Mouse (Mus musculus) cerebellum, adult 8-10 months (tissue): Measurements from ENCODE around the gene Gxylt1.
"Not testable (repeated sequence)": the region's sequence is repeated elsewhere in the genome, so short reads cannot be mapped to it uniquely, and the experiment has no call there.

Experiments
- DNase-seq: peaks from one replicate; pipeline ENCODE4 v3.0.0; 2022

The Gxylt1 gene

DNA sequence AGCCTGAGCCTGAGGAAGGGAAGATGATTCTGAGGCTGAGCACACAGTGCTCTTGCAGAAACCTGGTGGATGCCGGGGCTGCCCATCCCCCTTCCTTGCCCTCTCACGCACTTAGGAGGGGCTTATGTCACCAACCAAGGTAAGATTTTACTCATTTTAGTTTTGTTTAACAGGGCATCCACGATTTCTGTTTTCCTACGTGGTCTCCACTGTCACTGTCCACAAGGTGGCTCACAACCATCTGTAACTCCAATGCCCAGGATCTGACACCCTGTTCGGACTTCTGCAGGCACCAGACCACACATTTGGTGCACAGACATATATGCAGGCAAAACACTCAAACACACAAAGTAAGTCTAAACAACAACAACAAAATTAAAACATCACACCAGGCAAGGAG, 12.2 kb downstream of the Gxylt1 start:
- no peak for DNase-seq

DNA sequence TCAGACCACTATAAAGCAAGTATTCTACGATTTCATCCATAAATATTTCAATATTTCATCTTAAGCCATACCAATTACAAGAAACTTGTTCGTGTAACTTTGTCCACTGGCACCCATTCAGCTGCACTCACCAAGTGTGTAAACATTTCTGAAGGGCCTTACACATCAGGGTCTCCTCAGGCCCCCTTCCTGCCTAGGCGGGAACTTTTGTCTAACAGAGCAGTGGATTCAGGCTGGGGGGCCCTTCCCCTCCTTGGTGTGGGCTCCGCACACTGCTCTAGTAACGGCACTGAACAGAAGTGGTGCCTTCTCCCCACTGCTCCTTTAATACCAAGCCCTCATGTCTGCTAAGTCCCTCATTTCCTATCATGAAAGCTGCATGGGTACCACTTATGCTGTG, 12.7 kb downstream of the Gxylt1 start:
- DNase-seq = no peak

DNA sequence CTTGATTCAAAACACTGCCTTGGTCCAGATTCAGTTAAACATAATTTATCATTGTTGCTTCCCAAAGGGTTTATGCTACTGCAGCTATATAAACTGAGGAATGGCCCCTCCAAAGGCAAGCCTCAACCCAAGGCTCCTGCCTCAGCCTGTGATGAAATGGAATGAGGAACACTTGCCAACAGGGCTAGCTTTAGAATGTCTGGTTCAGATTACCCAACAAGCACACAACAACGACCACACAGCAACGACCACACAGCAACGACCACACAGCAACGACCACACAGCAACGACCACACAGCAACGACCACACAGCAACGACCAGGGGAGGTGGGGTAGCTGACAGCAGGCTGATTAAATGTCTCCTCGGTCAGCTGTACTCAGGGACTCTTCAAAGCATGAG, 15.0 kb downstream of the Gxylt1 start:
- DNase-seq = no peak

DNA sequence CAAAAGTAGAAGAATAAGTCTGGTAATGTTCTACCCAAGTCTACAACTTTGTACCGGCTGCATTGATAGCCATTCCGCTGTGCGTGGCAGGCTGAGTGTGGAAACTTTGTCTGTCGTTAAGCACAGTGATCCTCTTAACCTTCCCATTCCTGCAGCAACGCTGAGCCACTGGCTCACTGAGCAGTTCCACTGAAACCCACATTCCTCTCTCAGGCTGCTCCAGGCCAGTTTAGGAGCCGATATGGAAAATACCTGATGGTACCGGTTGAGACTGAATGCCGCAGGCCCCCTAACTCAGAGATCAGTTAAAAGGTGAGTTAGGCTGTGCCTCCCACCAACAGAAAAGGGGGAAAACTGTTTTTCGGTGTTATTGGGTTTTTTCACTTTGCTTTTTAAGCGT, 19.7 kb downstream of the Gxylt1 start:
- DNase-seq = no peak

DNA sequence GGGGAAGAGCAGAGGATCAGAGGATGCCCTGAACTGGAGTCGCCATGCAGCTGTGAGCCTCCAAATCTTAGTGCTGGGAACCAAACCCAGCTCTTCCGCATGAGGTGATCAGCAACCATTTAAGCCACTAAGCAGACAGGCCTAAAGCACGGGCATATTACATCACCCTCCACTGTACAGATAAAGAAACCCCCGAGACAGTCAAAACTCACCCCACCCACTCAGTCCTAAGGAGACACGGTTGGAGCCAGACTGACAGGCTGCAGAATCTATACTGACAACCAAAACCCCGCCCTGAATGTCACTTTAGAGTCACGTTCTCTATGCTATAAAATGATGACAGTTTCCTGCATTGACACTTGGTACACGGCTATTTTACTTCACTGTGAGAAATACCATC, 21.8 kb downstream of the Gxylt1 start:
- DNase-seq = no peak

DNA sequence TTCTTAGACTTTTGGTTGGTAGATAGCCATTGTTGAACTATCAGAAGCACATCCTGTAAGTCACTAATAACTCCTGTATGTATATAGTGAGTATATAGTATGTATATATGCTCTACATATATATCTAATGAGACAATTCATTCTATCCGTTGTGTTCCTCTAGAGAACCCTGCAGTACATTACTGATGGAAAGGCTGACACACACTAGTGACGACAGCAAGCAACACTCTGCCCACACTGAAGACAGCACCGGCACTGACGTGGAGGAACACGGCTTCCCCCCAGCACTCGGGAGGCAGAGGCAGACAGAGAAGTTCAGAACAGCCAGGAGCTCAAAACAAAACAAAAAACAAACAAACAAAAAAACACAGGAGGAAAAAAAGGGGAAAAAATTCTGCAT, 22.6 kb downstream of the Gxylt1 start:
- DNase-seq = no peak

DNA sequence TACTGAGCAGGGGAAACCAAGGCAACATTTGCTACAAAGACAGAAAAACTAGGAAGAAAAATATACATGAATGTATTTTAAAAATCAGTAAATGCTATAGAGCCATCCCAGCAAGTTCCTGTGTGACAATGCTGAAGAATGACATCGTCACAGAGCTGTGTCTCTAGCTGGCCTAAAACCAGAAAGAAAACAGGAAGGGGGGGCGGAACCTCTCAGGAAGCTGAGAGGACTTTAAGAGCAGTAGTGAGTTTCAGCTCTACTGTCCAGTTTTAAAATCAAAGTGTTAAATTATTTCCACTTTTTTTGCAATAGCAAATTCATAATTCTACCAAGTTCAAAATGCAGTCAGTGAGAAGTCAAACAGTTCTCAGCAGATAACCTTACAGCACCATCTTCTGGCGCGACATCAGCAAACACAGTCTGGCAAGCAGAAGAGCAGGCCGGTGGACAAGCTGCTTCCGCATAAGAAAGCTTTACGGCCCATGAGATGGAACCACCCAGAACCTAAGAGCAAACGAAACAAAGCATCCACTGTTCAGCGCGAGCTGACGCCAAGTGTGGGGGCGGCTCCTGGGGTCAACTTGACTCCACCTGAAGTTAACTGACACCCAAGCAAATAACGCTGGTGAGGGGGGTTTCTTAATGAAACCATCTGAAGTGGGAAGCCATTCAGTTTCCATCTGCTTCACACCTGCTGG, 23.3 kb downstream of the Gxylt1 start:
- no peak for DNase-seq

DNA sequence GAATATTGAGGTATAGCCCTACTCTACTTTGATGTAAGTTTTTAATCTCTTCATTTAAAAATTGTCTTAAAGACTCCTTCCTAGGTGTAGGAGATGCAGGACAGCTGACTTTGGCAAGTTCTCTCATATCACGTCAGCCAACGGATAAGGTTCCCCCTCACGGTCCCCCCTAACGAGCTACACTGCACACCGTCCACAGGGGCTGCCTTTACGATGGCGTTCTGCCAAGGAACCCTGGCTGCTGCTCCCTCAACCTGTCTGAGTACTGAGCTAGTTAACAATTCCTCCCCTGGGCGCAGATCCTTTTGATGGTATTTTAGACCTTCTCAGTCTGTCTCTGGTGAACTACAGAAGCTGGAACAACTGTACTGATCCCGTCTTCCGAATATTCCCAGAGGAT, 31.8 kb downstream of the Gxylt1 start:
- DNase-seq = no peak

DNA sequence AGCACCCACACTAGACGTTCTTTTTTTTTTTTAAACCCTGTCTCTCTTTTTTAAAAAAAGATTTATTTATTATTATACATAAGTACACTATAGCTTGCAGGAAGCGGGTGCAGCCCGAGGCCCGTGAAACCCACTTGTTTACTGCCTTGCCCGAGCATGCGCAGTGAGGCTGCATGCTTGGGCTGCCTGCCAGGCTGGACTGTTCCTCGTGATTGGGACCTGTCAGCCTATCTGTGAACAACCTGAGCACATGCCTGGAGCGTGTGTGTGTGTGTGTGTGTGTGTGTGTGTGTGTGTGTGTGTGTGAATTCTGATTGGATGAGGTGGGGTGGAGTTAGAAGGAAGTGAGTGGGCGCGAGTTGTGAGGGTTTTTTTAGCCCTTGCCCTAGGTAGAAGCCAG, 38.5 kb downstream of the Gxylt1 start:
- DNase-seq = not testable (repeated sequence)

DNA sequence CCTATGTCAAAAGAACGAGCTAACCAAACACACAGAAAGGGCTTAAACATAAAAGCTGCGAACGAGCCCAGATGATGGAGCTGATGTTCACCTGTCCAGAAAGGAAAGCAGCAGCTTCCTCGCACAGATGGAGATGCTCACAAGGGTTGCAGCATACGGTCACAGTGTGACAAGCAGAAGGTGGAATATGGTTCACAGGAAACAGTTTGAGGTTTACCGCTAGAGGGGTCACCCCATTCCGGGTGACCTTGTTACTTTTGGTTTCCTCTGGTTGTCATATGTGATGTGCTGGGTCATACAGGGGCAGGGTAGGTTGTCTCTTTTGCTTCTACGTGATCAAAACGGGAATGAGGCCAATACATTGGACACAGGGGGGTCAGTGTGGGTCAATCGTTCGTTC, 46.0 kb downstream of the Gxylt1 start:
- DNase-seq = no peak

DNA sequence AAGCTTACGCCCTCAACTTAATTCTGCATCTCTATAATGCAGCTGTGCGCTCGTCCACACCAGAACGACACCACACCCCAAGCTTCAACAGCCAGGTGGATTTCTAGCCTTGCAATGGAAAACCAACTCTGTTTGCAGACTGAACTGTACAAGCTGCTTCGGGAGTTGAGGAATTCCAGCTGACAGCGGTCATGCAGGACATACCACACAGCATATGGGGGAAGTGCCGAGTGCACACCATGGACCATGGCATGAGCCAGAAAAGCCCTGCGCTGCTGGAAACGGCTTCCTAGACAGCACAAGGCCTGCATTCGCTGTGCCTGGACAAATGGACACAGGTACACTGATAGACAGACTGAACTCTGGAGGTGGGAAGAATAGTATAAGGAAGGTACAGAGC, 46.6 kb downstream of the Gxylt1 start:
- no peak for DNase-seq

DNA sequence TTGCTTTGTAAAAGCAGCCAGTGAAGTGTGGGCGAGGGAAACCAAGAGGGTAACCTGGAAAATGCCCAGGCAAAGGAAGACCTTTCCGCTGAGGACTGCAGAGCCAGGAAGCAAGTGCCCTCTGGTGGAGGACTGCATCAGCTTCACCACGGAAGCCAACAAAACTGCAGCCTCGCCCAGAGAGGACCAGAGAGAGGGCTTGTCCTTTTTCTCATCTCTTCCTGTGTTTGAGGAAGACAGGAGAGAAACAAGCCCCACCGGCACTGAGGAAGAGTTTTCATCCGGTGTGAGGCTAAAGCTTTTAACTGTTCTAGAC, 47.3 kb downstream of the Gxylt1 start:
- no peak for DNase-seq

DNA sequence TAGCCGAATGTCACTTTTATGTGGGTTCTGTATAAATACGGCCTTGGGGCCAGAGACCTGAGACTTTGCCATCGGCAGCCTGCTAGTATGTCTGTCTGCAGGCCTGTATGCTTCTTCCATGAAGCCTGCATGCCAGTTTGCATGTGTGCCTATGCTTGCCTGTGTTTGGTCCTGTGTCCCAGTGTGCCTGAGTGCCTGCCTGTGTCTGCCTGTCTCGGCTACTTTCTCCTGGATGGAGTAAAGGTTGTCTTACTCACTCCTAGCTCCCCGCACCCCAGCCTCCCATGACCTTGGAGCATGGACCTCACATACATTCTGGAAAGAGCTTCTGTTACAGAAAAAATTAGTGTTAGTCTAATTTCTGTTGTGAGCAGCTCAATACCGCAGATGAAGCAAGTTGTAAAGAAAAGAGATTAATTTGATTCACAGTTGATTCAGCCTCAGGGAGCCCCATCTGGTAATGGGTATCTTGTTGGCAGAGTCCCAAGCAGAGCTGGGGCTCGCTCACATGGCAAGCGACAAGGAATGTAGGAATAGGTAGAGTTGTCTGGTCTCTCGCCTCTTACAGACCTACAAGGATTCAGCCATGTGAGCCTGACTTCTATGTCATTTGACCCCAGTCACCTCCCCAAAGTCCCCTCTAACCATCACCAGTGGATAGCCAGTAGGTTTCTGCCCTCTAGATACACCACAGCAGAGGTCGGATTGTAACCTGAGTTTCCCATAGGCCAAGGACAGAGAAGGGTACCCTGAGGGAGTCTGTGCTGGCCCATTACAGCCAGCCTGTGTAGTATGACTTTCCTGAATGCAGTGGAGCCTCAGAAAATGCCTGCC, 47.8 kb downstream of the Gxylt1 start:
- DNase-seq = no peak

DNA sequence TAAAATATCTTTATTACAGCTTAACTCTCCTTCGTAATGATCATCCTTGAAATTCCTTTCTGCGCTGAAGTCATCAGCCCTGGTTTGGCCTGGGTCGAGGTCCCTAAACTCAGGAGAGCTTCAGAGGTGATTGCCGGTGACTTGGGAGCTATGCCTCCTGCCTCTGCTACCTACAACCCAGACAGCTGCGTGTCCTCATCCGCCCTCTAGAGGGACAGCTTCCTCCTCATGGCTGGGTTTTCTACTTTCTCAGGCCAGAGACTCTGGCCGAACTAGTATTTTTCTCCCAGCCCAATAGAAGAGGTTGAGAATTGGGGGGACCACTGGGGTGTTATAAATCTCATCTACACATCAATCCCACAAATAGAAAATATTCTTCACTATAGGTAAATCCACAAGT, 52.5 kb downstream of the Gxylt1 start:
- DNase-seq = no peak

DNA sequence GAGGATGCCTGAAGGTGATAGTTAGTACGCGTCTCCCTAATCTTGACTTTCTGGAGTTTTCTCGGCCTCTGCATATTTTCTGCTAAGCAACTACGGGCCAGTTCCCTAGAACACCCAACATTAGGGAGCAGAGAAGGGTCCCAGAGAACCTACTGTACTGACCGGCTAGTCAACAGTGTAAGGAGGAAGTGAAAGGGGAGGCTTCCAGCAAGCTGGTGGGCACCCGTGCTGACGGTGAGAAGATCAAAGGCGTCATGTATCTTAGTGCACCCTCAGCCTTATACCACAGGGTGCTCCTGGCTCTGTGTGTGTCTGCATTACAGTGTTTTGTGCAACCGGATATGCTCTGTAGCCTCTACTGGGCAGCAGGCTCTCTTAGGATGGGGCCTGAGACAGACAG, 62.4 kb downstream of the Gxylt1 start:
- no peak for DNase-seq

DNA sequence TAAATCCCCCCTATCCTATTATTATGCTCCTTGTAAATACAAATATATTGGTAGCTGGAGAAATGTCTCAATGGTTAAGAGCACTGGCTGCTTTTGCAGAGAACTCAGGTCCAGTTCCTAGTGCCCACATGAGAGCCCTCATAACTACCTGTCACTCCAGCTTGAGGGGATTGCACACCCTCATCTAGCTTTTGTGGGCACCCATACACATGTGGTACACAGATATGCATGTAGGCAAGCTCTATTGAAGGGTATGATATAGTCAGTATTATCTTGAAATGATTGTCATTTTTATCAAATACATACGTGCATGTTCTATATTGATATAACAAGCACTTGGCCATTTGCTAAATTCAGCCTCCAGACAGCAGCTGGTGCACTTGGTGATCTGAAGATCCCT, 70.1 kb downstream of the Gxylt1 start:
- DNase-seq = no peak

DNA sequence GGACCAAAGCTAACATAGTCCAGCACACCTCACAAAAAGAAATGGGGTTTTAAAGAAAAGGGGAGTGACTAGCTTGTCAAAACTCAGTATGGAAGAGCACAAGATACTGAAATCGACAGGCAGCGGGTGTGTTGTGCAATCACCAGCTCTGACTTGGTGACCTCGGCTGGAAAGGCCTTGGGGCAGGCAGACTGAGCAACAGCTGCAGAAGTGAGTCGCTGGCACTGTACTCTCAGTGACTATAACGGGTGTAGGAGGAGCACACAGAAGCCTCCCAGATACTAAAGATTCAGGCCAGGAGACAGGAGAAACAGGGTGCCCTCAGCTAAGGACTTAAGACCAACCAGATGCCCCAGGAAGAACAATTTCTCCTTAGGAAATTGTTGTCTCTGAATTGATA, 73.0 kb downstream of the Gxylt1 start:
- DNase-seq = no peak

DNA sequence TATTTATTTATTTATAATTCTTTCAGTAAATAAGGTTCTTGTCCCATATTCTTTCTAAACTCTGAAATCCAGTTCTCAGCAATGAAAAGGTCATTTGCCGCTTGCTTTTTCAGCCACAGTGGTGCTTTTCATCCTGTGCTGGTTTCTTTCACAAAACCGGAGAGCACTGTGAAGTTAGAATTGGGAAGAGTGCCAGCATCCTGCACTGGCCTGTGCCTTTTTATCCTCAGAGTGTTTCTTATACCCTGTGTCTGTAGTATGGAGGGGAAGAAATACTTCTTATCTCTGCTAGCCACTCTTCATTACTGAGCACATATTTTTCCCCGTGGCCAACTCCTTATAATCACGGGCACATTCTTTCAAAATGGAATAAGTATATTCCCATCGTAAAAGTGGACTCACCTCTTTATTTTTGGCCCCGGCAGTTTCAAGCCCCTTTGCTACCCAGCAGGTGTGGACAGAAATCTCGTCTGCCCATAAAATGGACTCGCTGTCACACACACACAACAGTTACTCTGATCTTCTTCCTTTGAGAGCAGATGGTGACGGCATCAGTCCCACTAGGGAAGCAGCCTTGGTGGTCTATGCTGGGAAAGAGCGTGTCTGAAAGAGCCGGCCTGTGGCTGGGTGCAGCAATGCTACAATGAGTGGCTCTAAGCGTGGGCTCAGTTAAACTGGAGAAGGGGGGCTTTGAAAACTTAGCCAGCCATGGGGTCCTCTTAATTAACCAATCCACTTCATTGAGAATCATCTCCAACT, 83.4 kb downstream of the Gxylt1 start:
- DNase-seq = no peak
